Mouse (Mus musculus): ENCODE measurements around the gene Fkbp15.
"Not testable (repeated sequence)": the region's sequence is repeated elsewhere in the genome, so short reads cannot be mapped to it uniquely, and the experiment has no call there.

Fkbp15 gene

DNA sequence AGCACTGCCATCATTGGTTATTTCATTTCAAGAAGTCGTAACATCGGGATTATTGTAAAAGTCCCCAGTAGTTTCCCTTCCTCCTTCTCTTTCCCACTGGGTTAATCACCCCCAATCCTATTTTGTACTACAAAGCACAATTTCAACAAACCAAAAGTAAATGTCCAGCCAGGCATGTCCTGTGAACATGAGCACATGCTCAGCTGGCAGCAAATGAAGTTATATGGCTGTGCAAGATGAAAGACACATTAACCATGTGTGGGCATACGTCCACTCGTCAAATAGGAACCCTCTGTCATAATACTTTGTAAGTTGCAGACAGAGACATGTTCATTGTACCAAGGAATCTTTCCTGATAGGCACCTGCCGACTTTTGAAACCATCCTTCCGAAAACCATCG, 77.4 kb downstream of the Fkbp15 start:
- DNase-seq (ENCODE audit: low read depth, low spot score), result no peak

DNA sequence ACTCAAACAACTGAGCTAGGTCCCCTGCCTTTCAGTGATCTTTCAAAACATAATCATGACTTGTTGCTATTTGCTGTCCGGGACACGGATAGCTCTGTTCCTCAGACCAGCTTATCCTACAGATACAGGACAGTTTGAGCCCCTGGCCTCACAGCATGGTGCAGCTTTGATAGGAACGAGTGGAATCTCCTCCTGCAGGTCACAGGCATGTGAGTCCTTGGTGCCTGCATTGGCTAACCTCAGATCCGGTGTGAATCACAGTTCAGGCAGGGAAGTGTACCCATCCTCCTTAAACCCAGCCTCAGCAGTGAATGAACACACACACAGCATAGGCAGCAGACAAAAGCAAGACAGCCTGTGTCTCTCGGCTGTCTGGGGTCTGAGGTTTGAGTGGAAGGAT, 79.0 kb downstream of the Fkbp15 start:
- DNase-seq (ENCODE audit: low read depth, low spot score), result no peak

DNA sequence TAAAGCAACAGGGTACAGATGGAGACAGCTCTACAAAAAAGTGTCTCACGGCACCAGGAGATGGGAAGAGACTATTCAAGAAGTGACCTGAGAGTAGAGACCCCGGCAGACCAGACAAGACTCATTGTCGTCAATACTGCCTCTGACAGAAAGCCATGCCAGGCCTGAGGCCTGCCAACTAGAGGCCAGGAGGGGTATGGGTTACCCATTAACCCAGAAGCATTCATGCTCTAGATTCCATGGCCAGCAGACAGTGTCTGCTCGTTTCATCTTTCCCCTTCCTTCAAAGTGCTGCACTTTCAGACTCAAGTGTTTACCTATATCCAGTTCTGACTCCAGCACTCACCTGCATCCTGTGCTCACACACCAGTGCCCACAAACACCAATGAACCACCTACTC, 82.3 kb downstream of the Fkbp15 start:
- no peak for DNase-seq (ENCODE audit: low read depth, low spot score)

DNA sequence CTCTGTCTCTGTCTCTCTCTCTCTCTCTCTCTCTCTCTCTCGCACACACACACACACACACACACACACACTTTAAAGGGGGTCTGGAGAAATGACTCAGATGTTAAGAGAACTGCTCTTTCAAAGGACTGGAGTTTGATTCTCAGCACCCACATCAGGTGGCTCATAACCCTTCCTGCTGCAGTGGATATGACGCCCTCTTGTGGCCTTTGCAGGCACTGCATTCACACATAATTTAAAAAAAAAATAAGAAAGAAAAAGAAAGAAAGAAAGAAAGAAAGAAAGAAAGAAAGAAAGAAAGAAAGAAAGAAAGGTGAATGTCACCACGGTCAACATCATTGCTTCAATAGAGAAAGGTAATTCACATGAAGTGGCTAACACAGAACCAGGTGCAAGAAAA, 83.1 kb downstream of the Fkbp15 start:
- no peak for DNase-seq (ENCODE audit: low read depth, low spot score)

DNA sequence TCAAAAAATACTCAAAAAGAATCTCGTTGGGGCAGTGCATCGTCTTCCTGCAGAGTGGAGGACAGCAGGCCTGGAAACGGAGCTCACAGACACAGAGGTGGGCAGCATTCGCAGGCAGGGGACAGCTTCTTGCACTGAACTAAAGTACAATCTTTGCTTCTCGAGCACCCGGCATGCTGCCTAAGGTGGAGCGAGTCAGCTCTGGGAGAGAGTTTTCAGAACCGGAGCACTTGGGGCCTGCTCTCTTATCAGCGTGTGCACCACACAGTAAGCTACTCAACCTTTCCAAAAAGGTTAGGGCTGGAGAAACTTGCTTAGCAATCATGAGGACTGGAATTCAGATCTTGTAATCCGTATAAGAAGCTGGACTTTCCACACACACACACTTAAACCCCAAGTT, 83.7 kb downstream of the Fkbp15 start:
- no peak for DNase-seq (ENCODE audit: low read depth, low spot score)

DNA sequence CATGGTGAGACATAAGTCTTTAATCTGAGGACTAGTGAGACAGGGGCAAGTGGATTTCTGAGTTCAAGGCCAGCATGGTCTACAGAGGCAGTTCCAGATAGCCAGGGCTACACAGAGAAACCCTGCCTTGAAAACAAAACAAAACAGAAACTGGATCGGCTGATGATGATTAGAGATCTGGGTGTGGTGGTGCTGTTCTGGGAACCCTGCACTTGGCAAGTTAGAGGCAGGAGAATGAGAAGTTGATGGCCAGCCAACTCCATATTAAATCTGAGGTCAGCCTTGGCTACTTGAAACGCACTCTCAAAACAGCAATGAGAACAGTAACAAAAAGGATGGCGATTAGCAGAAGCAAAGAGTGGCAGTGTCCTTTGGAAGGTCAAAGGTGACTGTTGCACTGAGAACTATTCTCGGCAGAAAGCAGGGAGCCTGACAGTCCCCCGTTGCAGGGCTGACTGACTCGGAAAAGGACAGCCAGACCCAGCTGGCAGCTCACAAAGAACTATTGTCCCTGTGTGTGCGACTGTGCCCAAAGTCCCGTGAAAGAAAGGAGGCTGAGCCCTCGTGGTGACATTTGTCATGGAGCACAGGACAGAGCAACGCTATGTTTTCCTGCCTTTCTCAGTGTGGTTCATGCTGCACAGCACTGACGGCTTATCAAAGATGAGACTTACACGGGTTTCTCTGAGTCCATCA, 85.4 kb downstream of the Fkbp15 start:
- DNase-seq (ENCODE audit: low read depth, low spot score), result no peak

DNA sequence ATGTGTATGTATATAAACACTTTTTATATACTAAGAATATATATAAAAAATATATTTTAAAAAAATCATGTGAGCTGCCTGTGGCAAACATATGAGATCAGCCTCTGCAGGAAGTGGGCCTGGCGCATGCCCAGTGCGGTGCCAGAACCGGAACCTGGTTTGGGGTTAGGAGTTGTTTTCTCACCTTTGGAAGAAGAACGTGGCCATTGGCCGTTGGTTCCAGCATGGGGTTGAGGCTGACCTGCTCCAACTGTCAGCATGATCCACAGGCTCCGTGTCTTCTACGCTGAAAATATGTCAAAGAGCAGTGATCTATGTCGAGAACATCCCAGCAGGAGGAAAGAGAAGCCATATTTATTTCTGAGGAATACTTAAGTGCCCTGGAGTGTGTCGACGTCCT, 86.4 kb downstream of the Fkbp15 start:
- DNase-seq (ENCODE audit: low read depth, low spot score), result no peak

DNA sequence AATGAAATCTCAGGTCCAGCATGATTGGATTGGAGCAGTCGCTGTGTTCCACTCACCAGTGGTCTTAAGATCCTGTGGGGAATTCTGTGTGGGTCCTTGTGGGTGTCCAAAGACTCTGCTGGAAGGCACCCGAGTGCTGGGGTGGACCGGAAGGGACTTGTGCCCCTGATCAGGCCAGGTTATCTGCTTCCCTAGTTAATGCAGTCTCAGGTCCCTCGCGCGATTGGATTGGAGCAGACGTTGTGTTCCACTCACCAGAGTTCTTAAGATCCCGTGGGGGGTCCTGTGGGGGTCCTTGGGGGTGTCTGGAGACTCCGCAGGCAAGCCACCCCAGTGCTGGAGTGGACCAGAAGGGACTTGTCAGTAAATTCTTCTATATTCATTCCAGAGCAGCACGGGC, 87.7 kb downstream of the Fkbp15 start:
- no peak for DNase-seq (ENCODE audit: low read depth, low spot score)

DNA sequence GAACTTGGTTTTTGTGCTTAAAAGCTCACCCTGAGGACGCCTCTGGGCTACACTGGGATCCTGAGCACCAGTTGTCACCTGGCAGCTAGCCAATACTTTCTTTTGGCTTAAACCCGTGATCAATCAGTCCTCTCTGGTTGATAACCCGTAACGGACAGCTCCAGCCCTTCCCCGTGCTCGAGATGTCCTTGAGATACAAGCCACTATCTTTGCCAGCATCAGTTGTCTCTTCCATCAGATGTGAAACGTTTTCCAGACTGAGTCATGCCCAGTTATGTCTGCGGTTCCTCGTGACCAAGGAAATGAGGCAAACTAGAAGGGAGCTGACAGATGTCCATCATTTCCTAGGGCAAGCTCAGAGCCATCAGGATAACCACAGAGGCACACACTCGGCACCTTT, 93.2 kb downstream of the Fkbp15 start:
- no peak for DNase-seq (ENCODE audit: low read depth, low spot score)

DNA sequence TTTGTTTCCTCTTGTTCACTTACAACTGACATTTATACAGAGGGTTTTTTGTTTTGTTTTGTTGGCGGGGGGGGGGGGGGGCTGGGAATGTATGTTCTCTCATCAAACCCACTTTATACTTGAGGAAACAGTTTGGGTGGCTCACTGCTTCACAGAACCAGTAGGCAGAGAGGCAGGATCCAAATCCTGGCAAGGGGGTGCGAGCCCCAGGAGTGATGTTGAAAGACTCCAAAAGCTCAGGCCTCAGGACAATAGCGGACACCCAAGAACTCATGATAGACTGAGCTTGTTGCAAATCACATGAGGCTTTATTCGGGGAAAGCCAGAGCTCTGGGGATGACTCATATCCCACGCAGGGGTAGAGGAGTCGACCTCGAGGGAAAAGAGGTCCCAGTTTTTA, 94.3 kb downstream of the Fkbp15 start:
- not testable (repeated sequence) for DNase-seq (ENCODE audit: low read depth, low spot score)

DNA sequence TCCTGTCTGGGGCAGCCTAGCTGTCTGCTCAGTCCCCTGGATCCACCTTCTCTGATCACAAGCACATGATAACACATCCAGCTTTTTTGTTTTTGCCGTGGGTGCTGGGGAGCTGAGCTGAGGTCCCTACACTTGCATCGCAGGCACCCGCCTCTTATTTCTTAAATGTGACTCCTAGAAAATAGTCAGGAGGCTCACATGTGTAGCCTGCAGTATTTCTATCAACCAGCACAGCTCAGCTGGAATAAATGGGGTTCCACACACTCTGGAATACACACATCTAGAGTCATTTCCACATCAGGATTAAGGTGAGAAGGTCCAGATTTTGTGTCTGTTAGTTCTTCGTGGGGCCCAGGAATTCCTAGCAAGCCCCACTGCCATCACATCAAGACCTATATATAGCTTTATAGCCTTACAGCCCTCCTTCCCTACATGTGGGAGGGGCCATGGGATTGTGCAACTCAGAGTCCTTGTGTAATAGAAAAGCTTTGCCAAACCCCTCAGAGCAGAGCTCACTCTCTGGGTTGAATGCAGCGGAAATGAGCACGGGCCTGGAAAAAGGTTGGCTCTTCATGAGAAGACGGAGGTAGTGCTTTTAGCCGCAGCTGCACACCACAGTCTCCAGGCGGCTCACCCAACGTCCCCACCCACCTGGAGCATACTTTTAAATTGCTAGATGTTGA, 95.1 kb downstream of the Fkbp15 start:
- no peak for DNase-seq (ENCODE audit: low read depth, low spot score)

DNA sequence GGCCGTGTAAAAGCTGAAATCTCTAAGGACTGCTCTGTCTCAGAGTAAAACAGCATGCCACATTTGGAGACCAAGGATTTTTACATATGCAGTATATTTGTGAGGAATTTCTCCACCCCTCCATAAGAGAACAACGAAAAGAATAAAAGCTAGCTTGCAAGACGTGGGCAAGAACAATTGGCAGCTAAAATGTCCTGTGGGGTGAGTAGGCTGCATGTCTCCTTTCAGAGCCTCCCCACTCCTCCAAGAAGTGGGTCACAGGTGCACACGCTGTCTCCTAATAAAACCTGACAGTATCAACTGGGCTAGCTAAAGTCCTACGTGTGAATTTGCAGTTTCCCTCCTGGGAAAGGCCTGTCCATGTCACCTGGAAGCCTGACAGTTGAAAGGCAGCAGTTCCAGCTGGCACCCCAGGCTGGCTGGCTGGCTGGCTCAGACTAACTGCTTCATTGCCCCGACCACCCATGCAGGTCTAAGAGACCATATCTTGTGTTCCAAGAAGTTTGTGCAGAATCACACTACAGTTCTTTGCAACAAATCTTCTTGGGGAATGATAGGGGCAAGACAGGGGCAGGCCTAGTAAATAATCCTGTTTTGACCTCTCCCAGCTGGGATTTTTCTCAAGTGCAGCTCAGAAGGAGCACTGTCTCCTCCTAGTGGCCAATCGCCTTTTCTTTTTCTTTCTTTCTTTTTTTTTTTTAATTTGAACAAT, 97.1 kb downstream of the Fkbp15 start:
- DNase-seq (ENCODE audit: low read depth, low spot score), result no peak

DNA sequence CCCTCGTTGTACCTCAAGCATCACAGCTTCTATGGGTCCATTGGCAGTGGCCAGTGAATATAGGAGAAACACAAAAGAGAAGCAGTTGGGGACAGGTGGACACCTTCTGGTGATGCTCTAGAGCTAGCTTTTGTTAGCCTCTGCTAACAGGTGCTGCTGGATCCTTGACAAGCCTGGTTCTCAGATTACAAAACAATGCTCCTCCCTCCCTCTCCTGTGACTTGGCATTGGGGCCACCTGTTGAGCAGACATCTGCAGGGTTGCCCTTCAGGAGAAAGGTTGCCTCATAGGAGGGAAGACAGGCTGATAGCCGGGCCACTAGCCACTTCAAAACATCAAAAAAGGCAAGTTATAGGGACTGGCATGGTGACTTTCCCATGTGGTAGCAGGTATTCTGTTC, 98.1 kb downstream of the Fkbp15 start, which contains the start of gene Slc31a2:
Slc31a2 (plus strand) TSS at position 287 of the 400 bp plus-strand sequence.
- DNase-seq (ENCODE audit: low read depth, low spot score), result no peak

DNA sequence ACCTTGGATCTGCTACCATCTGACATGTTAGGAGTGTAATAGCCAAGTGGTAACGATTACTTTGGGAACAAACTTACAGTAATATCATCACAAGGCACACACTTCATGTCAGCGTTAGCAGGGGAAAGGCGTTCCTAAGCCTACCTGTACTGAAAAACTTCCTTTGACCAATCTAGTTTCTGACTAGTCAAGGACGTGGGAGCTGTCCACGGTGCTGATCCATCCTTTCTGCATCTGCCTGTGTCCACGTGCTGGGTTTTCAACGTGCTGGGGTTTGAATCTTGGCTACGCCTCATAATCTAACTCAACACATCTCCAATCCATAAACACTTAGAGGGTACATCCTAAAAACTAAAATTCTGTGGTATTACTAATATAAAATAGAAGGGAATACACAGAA, 103.4 kb downstream of the Fkbp15 start:
- DNase-seq (ENCODE audit: low read depth, low spot score), result no peak

DNA sequence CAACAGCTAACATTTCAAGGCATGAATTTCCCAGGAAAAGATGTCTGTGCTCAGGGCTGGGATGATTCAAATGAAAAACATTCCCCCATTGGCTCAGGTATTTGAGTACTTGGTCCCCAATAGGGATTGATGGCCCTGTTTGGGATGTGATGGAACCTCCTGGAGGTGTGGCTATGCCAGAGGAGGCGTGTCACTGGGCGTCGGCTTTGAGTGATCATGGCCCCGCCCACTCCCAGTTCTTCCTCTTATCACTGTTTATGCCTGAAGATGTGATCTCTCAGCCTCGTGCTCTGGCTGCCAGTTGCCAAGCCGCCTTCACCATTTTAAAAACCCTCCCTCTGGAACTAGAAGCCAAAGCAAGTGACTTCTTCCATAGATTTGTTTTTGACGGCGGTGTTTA, 105.8 kb downstream of the Fkbp15 start:
- DNase-seq (ENCODE audit: low read depth, low spot score), result no peak

DNA sequence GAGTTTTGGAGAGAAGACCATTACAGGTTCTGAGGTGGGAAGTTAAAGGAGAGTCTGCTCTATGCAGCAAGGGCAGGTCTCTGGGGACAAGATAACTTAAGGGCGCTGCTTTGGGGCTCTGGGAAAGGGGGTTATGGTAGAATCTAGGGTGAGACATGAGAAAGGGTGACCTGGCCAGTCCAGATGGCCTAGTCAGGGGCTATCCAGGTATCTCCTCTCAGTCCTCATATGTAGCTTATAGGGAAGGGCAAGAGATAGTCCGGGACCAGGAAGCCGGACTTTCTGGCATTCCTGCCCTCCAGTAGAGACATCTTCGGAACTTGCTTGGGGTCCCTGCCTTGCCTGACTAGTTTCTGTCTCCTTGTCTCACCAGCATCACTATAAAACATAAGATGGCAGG, 108.6 kb downstream of the Fkbp15 start:
- DNase-seq (ENCODE audit: low read depth, low spot score), result no peak

DNA sequence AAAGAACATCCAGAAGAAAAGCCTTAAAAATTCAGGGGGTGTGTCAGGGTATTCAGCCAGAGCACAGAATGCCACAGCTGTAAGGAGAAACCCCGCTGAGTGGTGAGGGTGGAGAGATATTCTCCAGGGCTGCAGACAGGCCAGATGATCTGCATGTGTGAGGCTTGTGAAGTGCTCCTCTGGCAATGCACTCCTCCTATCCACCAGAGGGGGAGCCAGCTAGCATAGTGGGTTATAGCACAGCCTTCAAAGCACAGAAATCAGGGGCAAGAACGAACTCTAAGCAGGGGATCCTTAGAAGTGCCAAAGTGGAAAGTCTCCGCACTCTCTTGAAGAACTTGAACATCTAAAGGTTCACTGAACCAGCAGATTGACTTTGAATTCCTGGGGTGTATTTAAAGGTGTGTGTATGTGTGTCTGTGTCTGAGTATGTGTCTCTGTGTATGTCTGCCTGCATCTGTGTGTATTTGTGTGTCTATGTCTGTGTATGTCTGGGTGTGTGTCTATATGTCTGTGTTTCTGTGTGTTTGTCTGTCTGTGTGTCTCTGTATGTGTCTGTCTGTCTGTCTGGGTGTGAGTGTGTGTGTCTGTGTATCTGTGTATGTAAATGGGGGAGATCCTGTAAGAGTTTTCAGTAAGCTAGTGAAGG, 109.3 kb downstream of the Fkbp15 start:
- DNase-seq (ENCODE audit: low read depth, low spot score), result no peak

Data from WW6 (cell line).